Mouse (Mus musculus) ES-E14 (cell line): Measurements from ENCODE around the gene Prss36. TPM values are rescaled to one million over a fixed set of nuclear protein-coding genes. Genes with fewer than 3 reads are reported as not detected.
A peak's percentile ranks its signal among the peaks of the same experiment; 100 is the strongest.

Experiments
- DNase-seq: peaks from one replicate; pipeline ENCODE4 v3.0.0-alpha.2; 2013; ENCODE audit warnings: low read depth, low spot score
- H3K27ac ChIP-seq: 2 replicates; pipeline ENCODE4 v1.5.1; 2012; ENCODE audit warnings: low read depth, mild to moderate bottlenecking, low read length, moderate library complexity, mixed read lengths; ENCODE audit not compliant: poor library complexity, insufficient read depth, severe bottlenecking
- H3K36me3 ChIP-seq: 2 replicates; pipeline ENCODE4 v1.6.1; 2012; ENCODE audit warnings: mild to moderate bottlenecking, low read length, moderate library complexity, mixed read lengths; ENCODE audit not compliant: control insufficient read depth, poor library complexity, insufficient read depth, severe bottlenecking
- H3K4me1 ChIP-seq, 2 experiments: fragments of 150-350 bp in 1 of 2; sonication (generic) in 1 of 2; 2 replicates each; pipeline ENCODE4 v1.6.1; 2012; ENCODE audit warnings: low read length in 2 of 2, mild to moderate bottlenecking in 1 of 2, mixed read lengths in 1 of 2; ENCODE audit not compliant: control insufficient read depth in 2 of 2, insufficient read depth in 2 of 2, poor library complexity in 1 of 2
- H3K4me3 ChIP-seq, 2 experiments: fragments of 150-350 bp in 1 of 2; sonication (generic) in 1 of 2; 2 replicates each; pipeline ENCODE4 v1.5.1; 2012; ENCODE audit warnings: low read length in 2 of 2, low read depth in 1 of 2, mild to moderate bottlenecking in 1 of 2, mixed read lengths in 1 of 2; ENCODE audit not compliant: insufficient read depth in 1 of 2, poor library complexity in 1 of 2, severe bottlenecking in 1 of 2
- H3K9ac ChIP-seq: 2 replicates; pipeline ENCODE4 v1.6.1; 2012; ENCODE audit warnings: low read depth, mild to moderate bottlenecking, low read length, mixed read lengths; ENCODE audit not compliant: poor library complexity, insufficient read depth, severe bottlenecking
- H3K9me3 ChIP-seq: fragments of 150-350 bp; sonication (generic); 2 replicates; pipeline ENCODE4 v1.6.1; 2012; ENCODE audit warnings: low read depth, mild to moderate bottlenecking, low read length; ENCODE audit not compliant: control insufficient read depth, insufficient read depth
- CHD2 ChIP-seq: IDR thresholded peaks from 2 replicates; pipeline ENCODE4 v1.6.1; 2014; ENCODE audit warnings: mild to moderate bottlenecking, low read depth, low read length, inconsistent platforms
- HCFC1 ChIP-seq: IDR thresholded peaks from 2 replicates; pipeline ENCODE4 v1.6.1; 2012; ENCODE audit warnings: low read length, inconsistent platforms, borderline replicate concordance; ENCODE audit not compliant: insufficient read depth
- MAFK ChIP-seq: IDR thresholded peaks from 2 replicates; pipeline ENCODE4 v1.6.1; 2014; ENCODE audit warnings: mild to moderate bottlenecking, low read depth, low read length, inconsistent platforms; ENCODE audit not compliant: insufficient read depth
- ZC3H11A ChIP-seq: IDR thresholded peaks from 2 replicates; pipeline ENCODE4 v1.6.1; 2012; ENCODE audit warnings: low read depth, mild to moderate bottlenecking, inconsistent platforms, low read length, borderline replicate concordance
- ZNF384 ChIP-seq: IDR thresholded peaks from 2 replicates; pipeline ENCODE4 v1.6.1; 2012; ENCODE audit warnings: low read depth, low read length, inconsistent platforms
- in situ Hi-C, 2 experiments: fragments of 600-800 bp; cut with MboI; formaldehyde crosslinking; loops; one replicate each; pipeline ENCODE4 v1.15.1; 2025; ENCODE audit warnings: low sequenced_read_pairs in 2 of 2, inconsistent platforms in 1 of 2; ENCODE audit not compliant: unreplicated experiment in 2 of 2
- total RNA-seq: library from RNA; depleted of rRNA; stranded (reverse); fragments of 300-350 nt; gene quantifications from 2 replicates; pipeline ENCODE4 v1.2.3, GENCODE M21; 2012

Prss36 gene
- total RNA-seq, 1 experiment: 15.3 TPM

GRCm38 (mm10) chr7:127922451-127923275 is 23.9 kb downstream of the Prss36 start:
- H3K4me1 ChIP-seq: peaks cover 0 to 17% of the 10 kb centered on the region in 2 experiments; a peak in 1 of 4 replicates
- H3K36me3 ChIP-seq: peaks cover 59% of the 10 kb centered on the region
- no peak overlapping the region for H3K9ac ChIP-seq
- no peak overlapping the region for H3K4me3 ChIP-seq
- in situ Hi-C loops: no loop called here
- TF ChIP-seq ZNF384 (no peak), HCFC1 (no peak), ZC3H11A (no peak), CHD2 (no peak), MAFK (no peak)
- no peak overlapping the region for H3K27ac ChIP-seq
- no peak for DNase-seq
- H3K9me3 ChIP-seq: peaks cover 5% of the 10 kb centered on the region

GRCm38 (mm10) chr7:127921516-127921915 is 25.0 kb downstream of the Prss36 start:
- Histone ChIP-seq H3K4me1 (peaks cover 0 to 18% of the 10 kb centered on the region in 2 experiments; a peak in 1 of 4 replicates), H3K27ac (no peak overlapping the region), H3K36me3 (peaks cover 53% of the 10 kb centered on the region), H3K9me3 (peaks cover 5% of the 10 kb centered on the region), H3K9ac (no peak overlapping the region), H3K4me3 (no peak overlapping the region)
- in situ Hi-C loops: no loop called here
- DNase-seq: no peak
- TF ChIP-seq CHD2: no peak
- TF ChIP-seq MAFK: no peak
- TF ChIP-seq HCFC1: no peak
- no peak for TF ChIP-seq ZC3H11A
- TF ChIP-seq ZNF384: no peak

GRCm38 (mm10) chr7:127919290-127919689 is 27.2 kb downstream of the Prss36 start:
- H3K9ac ChIP-seq: no peak overlapping the region; the same call in 1 of the 2 replicates
- DNase-seq: no peak
- no peak overlapping the region for H3K27ac ChIP-seq
- peaks cover 0 to 9% of the 10 kb centered on the region in 2 experiments; a peak in 1 of 4 replicates for H3K4me1 ChIP-seq
- peaks cover 5% of the 10 kb centered on the region for H3K9me3 ChIP-seq
- H3K36me3 ChIP-seq: peaks cover 42% of the 10 kb centered on the region
- in situ Hi-C loops: no loop called here
- no peak overlapping the region for H3K4me3 ChIP-seq
- TF ChIP-seq HCFC1: no peak
- TF ChIP-seq MAFK: no peak
- TF ChIP-seq CHD2: no peak
- TF ChIP-seq ZC3H11A: no peak
- no peak for TF ChIP-seq ZNF384

GRCm38 (mm10) chr7:127918203-127918602 is 28.3 kb downstream of the Prss36 start:
- in situ Hi-C loops: no loop called here
- peaks cover 3% of the 10 kb centered on the region; the same call in 1 of the 2 replicates for H3K9me3 ChIP-seq

More at GRCm38 (mm10) chr7:127918203-127918602, 28.3 kb downstream of the Prss36 start:
- peaks cover 36% of the 10 kb centered on the region for H3K36me3 ChIP-seq
- H3K27ac ChIP-seq: no peak overlapping the region
- H3K9ac ChIP-seq: no peak overlapping the region
- H3K4me3 ChIP-seq: no peak overlapping the region
- peaks cover 0 to 9% of the 10 kb centered on the region in 2 experiments; a peak in 1 of 4 replicates for H3K4me1 ChIP-seq
- peak; percentile 68 for DNase-seq
- TF ChIP-seq ZC3H11A (no peak; the same call in 1 of the 2 replicates), CHD2 (no peak), HCFC1 (no peak), MAFK (no peak), ZNF384 (no peak)
